Mouse (Mus musculus) kidney, postnatal 14 days (tissue): ENCODE data around the gene Usp16.

Experiments
- DNase-seq: peaks from one replicate; pipeline ENCODE4 v3.0.0; 2022; ENCODE audit warnings: mixed read lengths

Usp16 gene

DNA sequence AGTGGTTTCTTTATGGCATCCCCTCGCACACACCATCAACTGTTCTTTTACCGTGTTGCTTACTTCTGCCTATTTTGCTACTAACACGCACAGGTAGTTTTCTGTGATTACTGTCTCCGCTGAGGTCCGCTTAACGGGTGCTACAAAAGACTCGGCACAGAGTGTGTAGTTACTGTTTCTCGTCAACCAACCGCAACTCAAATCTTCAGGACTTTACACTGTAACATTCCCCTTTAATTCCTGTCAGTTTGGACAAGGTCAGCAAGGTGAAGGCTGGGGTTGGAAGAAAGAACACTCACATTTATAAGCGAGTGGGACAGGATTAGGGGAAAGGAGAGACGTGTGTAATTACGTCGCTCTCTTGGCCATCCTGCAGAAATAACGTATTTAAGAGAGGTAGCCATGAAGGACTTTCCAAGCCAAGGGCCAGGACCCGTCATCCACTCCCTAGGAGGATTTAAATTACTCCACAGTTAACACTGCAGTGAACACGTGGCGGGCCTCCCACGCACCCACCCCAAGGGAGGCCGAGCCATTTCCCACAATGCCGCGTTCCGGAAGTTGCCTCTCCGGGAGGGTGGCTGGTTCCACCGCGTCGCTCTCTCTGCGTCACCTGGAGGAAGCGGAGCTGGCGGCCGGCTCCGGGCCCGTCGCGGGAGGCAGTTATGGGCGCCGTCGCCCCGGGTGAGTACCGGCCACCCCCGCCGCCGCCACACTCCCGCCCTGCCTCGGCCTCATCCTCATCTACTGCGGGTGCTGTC is at the start of gene Usp16:
TSS of gene Usp16 (plus strand) at position 285 of the 761 bp plus-strand sequence.
- DNase-seq, result peak; percentile 93

DNA sequence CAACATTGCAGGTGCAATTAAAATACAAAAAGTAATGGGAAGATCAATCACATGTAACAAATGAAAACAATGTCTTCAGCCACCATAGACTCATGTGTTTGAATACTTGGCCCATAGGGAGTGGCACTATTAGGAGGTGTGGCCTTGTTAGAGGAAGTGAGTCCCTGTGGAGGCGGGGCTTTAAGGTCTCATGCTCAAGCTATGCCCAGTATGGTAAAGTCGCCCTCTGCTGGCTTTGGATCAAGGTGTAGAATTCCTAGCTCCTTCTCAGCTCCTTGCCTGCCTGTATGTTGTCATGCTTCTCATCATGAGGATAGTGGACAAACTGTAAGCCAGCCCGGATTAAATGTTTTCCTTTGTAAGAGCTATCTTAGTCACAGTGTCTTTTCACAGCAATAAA is 49.5 kb upstream of the Usp16 start:
- peak; percentile 17 for DNase-seq

DNA sequence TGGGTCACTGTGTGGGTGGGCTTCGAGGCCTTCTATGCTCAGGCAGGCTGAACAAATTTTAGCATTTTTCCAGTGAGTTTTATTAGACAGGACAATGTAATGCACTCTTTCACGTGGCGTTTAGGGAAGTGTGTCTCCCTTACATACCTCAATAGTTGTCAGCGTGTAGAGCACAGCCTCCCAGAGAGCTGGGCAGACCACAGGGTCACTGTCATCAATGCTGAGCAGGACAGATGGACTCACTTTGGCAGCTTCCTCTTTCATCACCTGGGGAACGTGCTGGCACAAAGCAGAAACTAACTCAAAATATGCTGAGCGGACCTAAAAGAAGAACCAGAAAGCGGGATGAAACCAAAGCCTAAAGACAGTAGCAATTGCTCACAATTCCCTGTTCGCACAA is 33.8 kb upstream of the Usp16 start:
- DNase-seq, result no peak

DNA sequence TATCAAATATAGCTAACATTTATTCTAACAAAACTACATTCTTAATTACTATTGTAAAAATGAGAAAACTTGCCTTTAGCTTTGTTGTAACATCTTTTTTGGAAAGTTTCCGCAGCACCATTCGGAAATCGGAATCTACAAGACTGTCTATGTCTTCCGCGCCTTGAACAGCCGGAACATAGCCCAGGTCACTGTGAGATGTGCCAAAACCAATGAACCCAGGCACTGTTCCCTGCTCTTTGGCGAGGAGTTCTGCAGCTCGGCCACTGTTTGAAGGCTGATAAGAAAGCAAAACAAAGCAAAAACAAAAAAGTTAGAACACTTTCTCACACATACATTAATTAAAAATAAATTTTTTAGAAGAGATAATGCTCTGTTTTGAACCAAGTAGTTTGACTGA is 27.0 kb upstream of the Usp16 start:
- no peak for DNase-seq

DNA sequence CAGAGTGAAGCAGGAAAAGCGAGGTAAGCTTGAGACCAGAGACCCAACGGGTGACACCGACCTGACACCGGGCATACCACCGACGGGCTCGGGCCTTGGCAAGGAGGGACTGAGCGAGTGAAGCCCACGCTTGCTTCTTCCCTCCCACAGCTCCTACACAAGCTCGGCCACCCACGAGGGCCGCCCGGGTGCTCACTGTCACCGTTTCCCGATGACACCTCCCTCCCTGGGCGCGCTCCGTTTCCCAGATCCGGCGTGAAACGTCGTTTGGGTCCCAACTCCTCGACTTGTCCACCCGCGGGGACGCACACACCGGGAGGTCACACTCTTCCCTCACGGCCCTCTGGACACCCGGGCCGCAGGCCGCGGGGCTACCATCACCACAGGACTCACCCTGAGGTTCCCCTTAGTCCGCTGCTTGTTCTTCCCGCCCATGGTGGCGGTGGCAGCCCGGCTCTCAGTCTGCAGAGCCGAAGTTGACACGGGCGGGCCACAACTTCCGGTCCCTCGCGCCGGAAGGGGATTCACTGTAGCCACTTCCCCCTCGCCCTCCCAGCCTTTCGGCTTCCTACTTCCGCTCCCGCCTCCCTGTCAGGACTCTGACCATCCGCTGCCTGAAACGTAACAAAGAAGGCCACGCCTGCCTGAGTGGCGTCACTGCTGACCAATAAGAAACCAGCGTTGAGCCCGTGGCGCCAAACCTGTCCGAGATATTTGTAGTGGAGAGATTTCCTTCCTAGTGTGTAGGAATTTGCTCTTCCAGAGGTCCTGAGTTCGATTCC is 22.3 kb upstream of the Usp16 start, which contains the start of gene Ltn1:
TSS of gene Ltn1 (minus strand) at position 580 of the 782 bp plus-strand sequence.
- DNase-seq, result peak; percentile 98

DNA sequence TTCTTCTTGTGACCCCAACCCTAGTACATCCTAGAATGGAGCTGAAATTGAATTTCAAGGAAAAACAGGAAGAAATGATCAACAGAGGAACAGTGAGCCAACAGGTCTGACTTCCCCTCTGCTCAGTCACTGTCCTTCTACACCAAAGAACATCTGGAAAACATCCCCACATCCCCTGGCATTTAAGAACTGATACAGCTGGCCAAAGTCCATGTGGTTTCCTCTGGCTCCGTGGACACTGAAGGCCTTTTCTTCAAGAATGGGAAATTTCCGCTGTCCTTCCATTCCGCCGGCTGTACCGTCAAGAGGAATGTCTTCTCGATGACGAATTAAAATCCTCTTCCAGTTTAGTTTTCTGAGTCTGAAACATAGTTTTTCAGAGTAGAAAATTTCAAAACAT is 20.2 kb upstream of the Usp16 start:
- no peak for DNase-seq

DNA sequence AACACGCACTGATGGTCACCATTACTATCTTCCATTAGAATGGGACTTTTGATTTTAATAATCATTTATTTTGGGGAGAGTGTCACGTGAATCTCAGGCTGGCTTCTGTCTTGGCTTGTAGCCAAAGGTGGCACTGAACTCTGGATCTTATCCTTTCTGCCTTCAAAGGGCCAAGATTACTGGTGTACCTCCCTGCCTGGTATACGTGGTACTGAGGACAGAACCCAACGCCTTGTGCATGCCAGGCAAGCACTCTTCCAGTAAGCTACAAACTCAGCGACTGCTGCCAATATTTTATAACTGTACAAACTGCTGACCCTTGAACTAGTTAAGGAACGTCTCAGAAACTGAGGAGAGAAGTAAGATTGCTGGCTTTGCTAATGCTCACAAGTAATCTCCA is 19.6 kb upstream of the Usp16 start:
- DNase-seq, result peak; percentile 50

DNA sequence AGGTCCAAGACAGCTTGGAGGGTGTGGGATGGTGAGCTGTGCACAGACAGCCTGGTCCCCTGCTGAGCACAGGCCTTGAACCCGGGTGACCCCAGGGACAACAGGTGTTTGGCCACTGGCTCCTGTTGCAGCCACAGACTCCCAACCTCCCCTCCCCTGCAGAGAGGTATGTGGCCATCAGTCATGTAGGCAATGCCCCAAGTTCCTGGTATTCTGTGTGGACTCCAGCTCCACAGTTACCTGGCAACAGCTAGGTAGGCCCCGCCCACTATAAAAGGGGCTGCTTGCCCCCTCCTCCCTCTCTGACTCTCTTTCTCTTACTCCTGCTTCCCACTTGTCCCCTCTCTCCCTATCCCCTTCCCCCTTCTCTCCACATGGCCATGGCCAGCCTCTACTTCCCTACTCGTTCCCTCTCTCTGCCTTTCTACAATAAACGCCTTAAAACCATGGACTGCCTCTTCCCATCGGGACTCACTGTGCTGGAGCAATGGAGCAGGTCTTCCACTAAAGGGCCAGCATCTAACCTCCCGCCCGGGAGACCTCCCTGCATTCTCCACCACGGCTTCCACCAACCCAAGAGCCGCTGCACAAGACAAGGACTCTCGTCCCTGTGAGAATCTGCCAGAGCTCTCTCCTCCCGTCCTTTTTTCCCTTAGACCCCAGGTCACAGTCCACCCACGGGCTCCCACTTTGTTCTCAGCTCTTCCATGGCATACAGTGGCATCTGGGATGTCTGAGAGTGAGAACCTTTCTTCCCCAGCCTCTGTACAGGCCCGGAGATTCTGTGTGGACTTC is 18.9 kb upstream of the Usp16 start:
- DNase-seq, result no peak

DNA sequence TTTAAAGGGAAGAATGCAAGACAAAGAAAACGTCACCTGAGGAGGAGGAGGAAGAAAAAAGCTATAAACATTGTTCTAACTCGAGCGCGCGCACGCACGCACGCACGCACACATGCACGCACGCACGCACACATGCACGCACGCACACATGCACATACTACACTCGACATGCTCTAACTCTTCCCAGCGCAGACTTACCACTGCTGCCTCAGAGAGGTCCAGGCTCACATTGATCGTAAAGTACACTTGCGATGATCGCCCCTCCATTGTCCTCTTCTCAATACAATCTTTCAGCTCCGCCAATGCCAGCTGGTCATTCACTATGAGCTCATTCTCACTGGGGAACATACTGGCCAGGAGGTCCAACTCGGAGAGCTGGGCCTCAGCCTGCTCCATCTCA is 17.4 kb upstream of the Usp16 start:
- DNase-seq, result no peak

DNA sequence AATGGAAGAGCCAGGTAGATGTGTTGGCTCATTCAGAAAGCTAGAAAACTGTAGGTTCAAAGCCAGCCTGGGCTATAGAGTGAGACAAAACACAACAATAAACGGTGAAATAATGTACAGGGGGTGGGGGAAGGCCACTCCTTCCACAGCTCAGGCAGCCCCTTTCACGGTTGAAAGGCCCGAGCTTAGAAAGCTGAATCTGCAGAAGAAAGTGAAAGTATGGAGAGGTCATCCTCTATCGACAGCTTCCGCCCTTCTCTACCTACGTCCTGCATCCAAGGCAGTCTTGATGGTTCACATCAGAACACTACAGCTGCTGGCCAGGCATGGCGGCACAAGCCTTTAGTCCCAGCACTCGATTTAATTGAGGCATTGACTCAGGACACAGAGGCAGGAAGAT is 15.8 kb upstream of the Usp16 start:
- DNase-seq, result no peak

DNA sequence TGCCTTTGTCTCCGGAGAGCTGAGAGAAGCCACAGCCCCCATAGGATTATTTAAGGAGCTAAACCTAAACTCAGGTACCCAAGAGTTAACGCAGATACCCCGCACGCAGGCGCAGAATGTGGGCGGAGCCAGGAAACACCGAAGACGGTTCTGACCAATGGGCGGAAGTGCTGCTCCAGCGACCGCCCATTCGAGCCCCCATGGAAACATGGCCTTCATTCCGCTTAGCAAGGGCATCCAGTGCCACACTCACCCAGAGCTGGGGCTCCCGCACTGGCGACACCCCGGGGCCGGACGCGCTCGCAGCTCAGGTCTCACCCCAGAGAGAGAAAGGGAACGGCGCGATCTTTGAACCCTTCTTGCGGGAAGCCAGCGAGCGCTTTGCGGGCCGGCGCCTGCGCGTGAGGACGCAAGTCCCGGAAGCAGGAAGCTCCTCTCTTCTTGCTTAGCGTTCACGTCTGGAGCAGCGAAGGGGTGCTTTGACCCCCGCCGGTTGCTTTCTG is 14.3 kb upstream of the Usp16 start, which contains the start of gene Rwdd2b:
TSS of gene Rwdd2b (minus strand) at position 390 of the 503 bp plus-strand sequence.
- DNase-seq, result peak; percentile 96

DNA sequence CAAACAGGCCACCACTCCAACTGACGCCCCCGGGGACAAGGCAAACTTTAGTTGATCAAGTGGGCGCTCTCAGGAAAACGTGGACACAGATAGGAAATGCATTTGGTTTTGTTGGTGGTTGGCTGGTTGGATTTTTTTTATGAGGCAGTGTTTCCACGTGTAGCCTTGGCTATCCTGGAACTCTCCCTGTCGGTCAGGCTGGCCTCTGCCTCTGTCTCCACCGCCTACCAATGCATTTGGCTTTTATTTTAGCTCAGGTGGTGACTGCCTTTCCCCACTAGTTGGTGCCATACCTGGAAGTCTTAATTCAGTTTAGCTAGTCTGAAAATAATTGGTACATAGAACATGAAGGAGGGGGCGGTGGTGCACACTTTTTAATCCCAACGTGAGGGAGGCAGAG is 13.4 kb upstream of the Usp16 start:
- peak; percentile 50 for DNase-seq

DNA sequence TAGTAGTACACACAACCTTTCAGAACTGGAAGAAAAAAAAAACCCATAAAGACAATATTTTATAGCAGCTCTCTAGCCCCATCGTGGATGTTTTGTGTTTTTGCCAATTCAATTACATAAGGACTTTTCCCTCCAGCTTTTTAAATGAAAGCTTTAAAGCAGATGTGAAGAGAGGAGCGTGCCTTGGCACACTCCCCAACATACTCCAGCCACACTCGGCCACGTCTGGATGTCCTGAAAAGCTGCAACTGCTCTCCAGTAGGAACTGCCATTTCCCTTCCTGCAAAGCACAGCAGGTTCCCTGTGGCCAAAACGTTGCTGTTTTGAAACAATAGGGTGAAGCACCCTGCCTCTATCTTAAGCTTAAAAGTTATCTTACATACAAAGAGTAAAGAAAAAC is 12.2 kb upstream of the Usp16 start:
- DNase-seq, result no peak

DNA sequence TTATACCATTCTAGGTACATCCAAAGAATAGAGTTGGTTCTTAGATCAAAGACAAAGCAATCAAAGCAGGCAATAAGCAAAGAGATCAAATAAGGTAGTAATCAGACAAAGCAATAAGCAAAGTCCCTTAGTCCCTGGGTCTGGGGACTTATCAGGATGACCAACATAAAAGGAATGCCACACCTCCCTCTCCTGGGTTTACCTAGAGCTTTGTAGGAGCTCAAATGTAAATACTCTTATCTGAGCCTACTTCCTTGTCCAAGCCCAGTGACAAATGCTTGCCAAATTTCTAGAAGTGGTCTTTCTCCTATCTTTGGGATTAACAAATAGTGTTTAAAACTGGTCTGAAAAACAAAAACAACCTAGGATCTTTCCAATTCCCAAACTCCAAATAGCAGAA is 11.3 kb upstream of the Usp16 start:
- no peak for DNase-seq

DNA sequence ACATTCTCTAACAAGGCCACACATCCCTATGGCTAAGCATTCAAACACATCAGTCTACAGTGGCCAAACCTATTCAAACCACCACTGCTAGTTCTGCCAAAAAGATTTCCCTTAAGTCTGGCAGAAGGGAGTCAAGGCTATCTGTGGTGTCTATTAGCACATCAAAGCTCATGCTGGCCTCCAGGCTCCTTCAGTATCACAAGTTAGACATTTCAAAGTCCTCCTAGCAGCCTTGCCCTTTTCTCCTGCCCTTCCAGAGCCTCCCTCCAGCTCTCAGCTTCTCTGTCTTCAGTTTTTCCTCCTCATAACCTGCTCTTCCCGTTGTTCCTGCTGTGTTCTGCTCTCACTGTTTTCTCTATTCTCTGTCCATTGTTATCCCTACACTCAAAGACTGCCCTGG is 10.4 kb upstream of the Usp16 start:
- DNase-seq, result no peak

DNA sequence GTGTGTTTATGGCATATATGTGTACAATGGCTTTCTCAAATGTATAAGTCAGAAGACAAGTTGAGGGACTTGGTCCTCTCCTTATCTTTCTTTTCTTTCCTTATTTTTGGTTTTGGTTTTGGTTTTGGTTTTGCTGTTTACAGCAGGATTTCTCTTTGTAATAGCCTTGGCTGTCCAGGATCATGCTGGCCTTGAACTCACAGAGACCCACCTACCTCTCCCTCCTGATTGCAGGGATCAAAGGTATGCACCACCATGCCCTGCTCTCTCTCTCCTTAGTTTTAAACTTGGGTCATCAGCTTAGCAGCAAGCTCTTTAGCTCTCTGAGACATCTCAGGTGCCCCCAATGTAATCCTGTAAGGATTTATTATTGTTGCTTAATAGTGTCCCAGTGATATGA is 9.4 kb upstream of the Usp16 start:
- no peak for DNase-seq

DNA sequence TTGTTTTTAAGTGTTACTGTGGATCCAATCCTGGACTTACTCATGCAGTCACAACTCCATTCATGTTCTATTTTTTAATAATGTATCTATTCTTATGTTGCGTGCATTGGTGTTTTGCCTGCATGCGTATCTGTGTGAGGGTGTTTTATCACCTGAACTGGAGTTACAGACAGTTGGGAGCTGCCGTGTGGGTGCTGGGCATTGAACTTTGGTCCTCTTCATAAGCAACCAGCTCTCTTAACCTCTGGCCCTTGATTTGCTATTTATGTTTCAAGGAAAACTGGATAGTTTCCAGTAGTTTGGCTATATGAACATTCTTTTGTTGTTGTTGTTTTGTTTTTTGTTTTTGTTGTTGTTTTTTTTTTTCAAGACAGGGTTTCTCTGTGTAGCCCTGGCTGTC is 9.0 kb upstream of the Usp16 start:
- no peak for DNase-seq

DNA sequence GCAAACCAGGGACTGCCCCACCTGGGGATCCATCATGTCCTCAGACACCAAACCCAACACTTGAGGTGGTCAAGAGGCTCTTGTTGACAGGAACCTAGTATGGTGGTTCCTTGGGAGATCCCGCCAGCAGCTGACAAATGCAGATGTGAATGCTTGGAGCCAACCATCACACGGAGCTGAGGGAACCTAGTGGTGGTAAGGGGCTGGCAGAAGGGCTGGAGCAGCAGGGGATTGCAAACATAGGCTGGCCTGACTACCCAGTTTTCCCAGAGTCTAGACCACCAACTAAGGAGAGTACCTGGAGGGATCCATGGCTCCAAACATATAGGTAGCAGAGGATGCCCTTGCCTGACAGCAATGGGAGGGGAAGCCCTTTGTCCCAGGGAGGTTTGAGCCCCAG is 1.3 kb upstream of the Usp16 start:
- DNase-seq, result no peak

DNA sequence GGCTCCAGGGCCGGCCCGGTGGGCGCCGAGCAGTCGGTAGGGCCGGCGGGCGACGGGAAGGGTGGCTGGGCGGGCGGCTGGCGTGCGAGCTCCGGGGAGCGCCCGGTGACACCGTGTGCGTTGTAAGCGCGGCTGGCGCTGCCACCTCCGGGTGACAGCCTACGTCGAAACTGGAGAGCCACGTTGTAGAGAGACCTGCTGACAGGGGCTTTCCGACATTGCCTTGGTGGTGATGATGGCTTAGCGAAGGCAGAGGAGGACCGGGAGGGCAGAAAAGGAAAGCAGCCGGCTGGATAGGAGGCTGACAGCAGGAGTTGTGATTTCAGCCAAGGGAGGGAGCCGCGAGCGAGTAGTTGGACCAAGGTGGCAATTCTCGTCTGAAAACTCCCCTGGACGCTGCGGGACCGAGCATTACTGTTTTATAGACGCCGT is 693 bp downstream of the Usp16 start:
- no peak for DNase-seq

DNA sequence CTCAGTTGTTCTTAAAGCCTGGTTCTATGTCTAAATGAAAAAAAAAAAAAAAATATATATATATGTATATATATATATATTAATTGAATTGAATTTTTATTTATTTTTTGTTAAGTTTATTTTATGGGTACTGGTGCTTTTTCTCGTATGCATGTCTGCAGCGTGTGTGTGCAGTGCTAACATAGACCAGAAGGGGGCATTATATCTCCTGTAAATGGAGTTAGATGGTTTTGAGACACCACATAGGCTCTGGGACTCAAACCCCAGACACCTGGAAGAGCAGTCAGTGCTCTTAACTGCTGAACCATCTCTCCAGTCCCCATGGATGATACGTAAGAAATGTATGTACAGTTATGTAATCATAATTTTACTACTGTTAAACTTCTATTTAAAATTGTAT is 4.2 kb downstream of the Usp16 start:
- no peak for DNase-seq

DNA sequence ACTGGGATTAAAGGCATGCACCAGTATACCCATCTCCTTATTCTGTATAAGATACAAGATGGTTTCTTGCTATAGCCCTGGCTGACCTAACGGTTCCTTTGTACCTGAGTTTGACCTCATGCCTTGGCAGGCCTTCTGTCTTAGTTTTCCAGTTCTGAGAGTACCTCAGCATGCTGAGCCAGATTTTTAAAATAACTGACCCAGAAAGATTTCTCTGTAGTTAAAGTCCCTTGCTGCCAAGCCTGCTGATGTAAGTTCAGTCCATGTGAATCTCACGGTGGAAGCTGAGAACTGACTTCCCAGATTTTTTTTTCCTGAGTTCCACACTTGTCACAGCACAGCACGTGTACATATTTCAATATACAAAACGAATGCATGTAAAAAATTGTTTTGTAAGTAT is 16.1 kb downstream of the Usp16 start:
- no peak for DNase-seq

DNA sequence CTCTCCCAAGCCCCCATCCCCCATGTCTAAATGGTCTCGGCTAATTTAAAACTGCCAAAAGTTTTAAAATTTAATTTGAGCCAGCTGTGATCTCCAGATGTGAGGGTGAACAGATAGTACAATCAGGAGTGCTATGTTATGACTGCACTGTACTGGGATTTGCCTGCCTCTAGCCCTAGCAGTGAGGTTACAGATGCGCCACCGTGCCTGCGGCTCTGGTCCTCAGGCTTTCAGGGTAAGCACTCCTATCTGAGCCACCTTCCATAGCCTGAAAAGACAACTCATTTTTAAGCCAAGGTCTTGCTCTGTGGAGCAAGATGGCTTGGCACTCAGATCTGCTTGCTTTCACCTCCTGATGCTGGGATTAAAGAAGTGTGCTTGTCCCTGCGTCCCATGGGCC is 29.9 kb downstream of the Usp16 start:
- DNase-seq, result no peak

DNA sequence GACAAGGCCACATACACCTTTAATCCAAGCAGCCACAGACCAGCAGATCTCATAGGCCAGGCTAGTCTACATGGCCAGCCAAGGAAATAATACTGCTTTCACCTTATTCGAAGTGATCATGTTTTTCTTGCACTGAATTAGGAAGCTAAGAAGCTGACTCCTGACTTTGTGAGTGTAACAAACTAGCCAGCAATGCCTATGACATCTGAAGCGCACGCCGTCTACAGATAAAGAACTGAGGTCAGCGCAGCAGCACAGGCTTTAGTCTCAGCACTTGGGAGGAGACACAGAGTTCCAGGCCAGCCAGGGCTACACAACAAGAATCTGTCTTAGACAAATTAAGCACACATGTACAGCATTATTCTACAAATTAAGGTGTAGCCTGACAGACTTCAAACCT is 32.2 kb downstream of the Usp16 start:
- DNase-seq, result no peak
